Mouse (Mus musculus) heart, embryonic 13.5 days (tissue): Measurements from ENCODE around the gene Olfr10. TPM values are rescaled to one million over a fixed set of nuclear protein-coding genes. Genes with fewer than 3 reads are reported as not detected.

Experiments
- ATAC-seq: fragments of 200-750 bp; cut with Nextera tagmentation; 2 replicates; pipeline ENCODE4 v1.8.0; 2017; ENCODE audit warnings: moderate TSS enrichment; ENCODE audit not compliant: insufficient number of reproducible peaks, low FRiP score, low TSS enrichment; ENCODE audit errors: extremely low read depth
- H3K27ac ChIP-seq: fragments of 300-500 bp; sonication (generic); replicated peaks from 2 replicates; pipeline ENCODE4 v1.5.1; 2015; ENCODE audit warnings: moderate library complexity, mild to moderate bottlenecking, inconsistent platforms
- H3K27me3 ChIP-seq: fragments of 300-500 bp; sonication (generic); replicated peaks from 2 replicates; pipeline ENCODE4 v1.6.1; 2015; ENCODE audit warnings: mild to moderate bottlenecking, inconsistent platforms
- H3K36me3 ChIP-seq: fragments of 300-500 bp; sonication (generic); 2 replicates; pipeline ENCODE4 v1.6.1; 2015; ENCODE audit warnings: mild to moderate bottlenecking, inconsistent platforms
- H3K4me1 ChIP-seq: fragments of 300-500 bp; sonication (generic); 2 replicates; pipeline ENCODE4 v1.6.1; 2015; ENCODE audit warnings: inconsistent platforms
- H3K4me2 ChIP-seq: fragments of 300-500 bp; sonication (generic); 2 replicates; pipeline ENCODE4 v1.6.1; 2015; ENCODE audit warnings: inconsistent platforms, mild to moderate bottlenecking, moderate library complexity
- H3K4me3 ChIP-seq: fragments of 300-500 bp; sonication (generic); 2 replicates; pipeline ENCODE4 v1.5.1; 2015; ENCODE audit warnings: moderate library complexity, mild to moderate bottlenecking, inconsistent platforms
- H3K9ac ChIP-seq: fragments of 300-500 bp; sonication (generic); 2 replicates; pipeline ENCODE4 v1.6.1; 2015; ENCODE audit warnings: inconsistent platforms, mild to moderate bottlenecking, moderate library complexity
- H3K9me3 ChIP-seq: fragments of 300-500 bp; sonication (generic); 2 replicates; pipeline ENCODE4 v1.6.1; 2016; ENCODE audit warnings: inconsistent platforms
- WGBS: fragments of 180-500 bp; shearing (Covaris S2); methylation state at CpG from one replicate; pipeline ENCODE4 v1.1.7; 2015; ENCODE audit warnings: mixed read lengths; 5-methylcytosine and 5-hydroxymethylcytosine counted together
- polyA plus RNA-seq: library from polyadenylated mRNA; unstranded; fragments of >200 nt; fragmentation: Nextera tagmentation; extraction: Ambion mirVana; gene quantifications from 2 replicates; pipeline ENCODE4 v1.2.1, GENCODE M21; 2015

The Olfr10 gene
- not detected in 2 replicates for polyA plus RNA-seq

GRCm38 (mm10) chr11:49304441-49304840, at the start of gene Olfr10:
TSS of gene Olfr10 (plus strand) at chr11:49304741.
- Histone ChIP-seq H3K9ac (no peak within 1 kb of the TSS), H3K36me3 (no peaks in the 10 kb centered on the region), H3K4me2 (no peak within 1 kb of the TSS), H3K4me1 (no peaks in the 10 kb centered on the region), H3K27ac (no peak within 1 kb of the TSS), H3K27me3 (no peaks in the 10 kb centered on the region), H3K4me3 (no peak within 1 kb of the TSS), H3K9me3 (no peaks in the 10 kb centered on the region)
- ATAC-seq = no peak

GRCm38 (mm10) chr11:49259296-49259695, 45.2 kb upstream of the Olfr10 start:
- no peak overlapping the region for H3K4me3 ChIP-seq
- WGBS = 90% methylated on average over 2 of the region's 2 CpGs
- no peak overlapping the region for H3K9ac ChIP-seq
- no peaks in the 10 kb centered on the region for H3K9me3 ChIP-seq
- H3K4me2 ChIP-seq = no peak overlapping the region
- no peak for ATAC-seq
- H3K27me3 ChIP-seq = no peaks in the 10 kb centered on the region
- peaks cover 90% of the 10 kb centered on the region for H3K36me3 ChIP-seq
- H3K4me1 ChIP-seq = peaks cover 13% of the 10 kb centered on the region
- H3K27ac ChIP-seq = no peak overlapping the region

GRCm38 (mm10) chr11:49259829-49260228, 44.7 kb upstream of the Olfr10 start:
- Histone ChIP-seq H3K27ac (no peak overlapping the region), H3K36me3 (peaks cover 90% of the 10 kb centered on the region), H3K9ac (no peak overlapping the region), H3K4me3 (no peak overlapping the region), H3K27me3 (no peaks in the 10 kb centered on the region), H3K4me1 (peaks cover 10% of the 10 kb centered on the region), H3K4me2 (no peak overlapping the region), H3K9me3 (no peaks in the 10 kb centered on the region)
- ATAC-seq = no peak
- WGBS = 69% methylated on average over 1 of the region's 1 CpGs

GRCm38 (mm10) chr11:49260598-49261312, 43.8 kb upstream of the Olfr10 start:
- Histone ChIP-seq H3K9me3 (no peaks in the 10 kb centered on the region), H3K27ac (no peak overlapping the region; the same call in 1 of the 2 replicates), H3K36me3 (peaks cover 86% of the 10 kb centered on the region), H3K4me1 (peaks cover 9% of the 10 kb centered on the region), H3K27me3 (no peaks in the 10 kb centered on the region), H3K4me3 (no peak overlapping the region), H3K9ac (no peak overlapping the region; the same call in 1 of the 2 replicates), H3K4me2 (no peak overlapping the region)
- 81% methylated on average over 21 of the region's 21 CpGs for WGBS
- no peak for ATAC-seq

- Histone ChIP-seq H3K9me3 (no peaks in the 10 kb centered on the region), H3K27ac (no peak overlapping the region), H3K36me3 (peaks cover 80% of the 10 kb centered on the region), H3K4me2 (no peak overlapping the region), H3K4me1 (peaks cover 15% of the 10 kb centered on the region), H3K9ac (no peak overlapping the region), H3K27me3 (no peaks in the 10 kb centered on the region), H3K4me3 (no peak overlapping the region)
- no peak for ATAC-seq
- WGBS = 91% methylated on average over 14 of the region's 14 CpGs
These were observed 43.2 kb upstream of the Olfr10 start for GRCm38 (mm10) chr11:49261313-49261855.

- H3K4me1 ChIP-seq = peaks cover 24% of the 10 kb centered on the region
- H3K9me3 ChIP-seq = no peaks in the 10 kb centered on the region
- H3K27ac ChIP-seq = no peak overlapping the region
- no peaks in the 10 kb centered on the region for H3K27me3 ChIP-seq
- H3K36me3 ChIP-seq = peaks cover 72% of the 10 kb centered on the region
- no peak overlapping the region for H3K4me3 ChIP-seq
- no peak overlapping the region for H3K4me2 ChIP-seq
- WGBS = 90% methylated on average over 5 of the region's 5 CpGs
- H3K9ac ChIP-seq = no peak overlapping the region
- ATAC-seq = no peak
These were observed 42.3 kb upstream of the Olfr10 start for GRCm38 (mm10) chr11:49262286-49262685.

GRCm38 (mm10) chr11:49263149-49263548, 41.4 kb upstream of the Olfr10 start:
- Histone ChIP-seq H3K9me3 (no peaks in the 10 kb centered on the region), H3K27me3 (no peaks in the 10 kb centered on the region), H3K4me1 (peaks cover 32% of the 10 kb centered on the region), H3K36me3 (peaks cover 67% of the 10 kb centered on the region), H3K27ac (no peak overlapping the region), H3K4me2 (no peak overlapping the region), H3K4me3 (no peak overlapping the region), H3K9ac (no peak overlapping the region)
- no peak for ATAC-seq
- WGBS = 85% methylated on average over 6 of the region's 6 CpGs

- H3K9me3 ChIP-seq = no peaks in the 10 kb centered on the region
- no peak overlapping the region for H3K27ac ChIP-seq
- WGBS = 89% methylated on average over 7 of the region's 7 CpGs
- peaks cover 35% of the 10 kb centered on the region for H3K4me1 ChIP-seq
- H3K4me3 ChIP-seq = no peak overlapping the region
- no peak overlapping the region for H3K9ac ChIP-seq
- peaks cover 60% of the 10 kb centered on the region for H3K36me3 ChIP-seq
- ATAC-seq = no peak
- no peak overlapping the region for H3K4me2 ChIP-seq
- no peaks in the 10 kb centered on the region for H3K27me3 ChIP-seq
These were observed 40.5 kb upstream of the Olfr10 start for GRCm38 (mm10) chr11:49264081-49264480.

GRCm38 (mm10) chr11:49264622-49265021, 39.9 kb upstream of the Olfr10 start:
- no peak overlapping the region for H3K4me3 ChIP-seq
- no peak overlapping the region for H3K9ac ChIP-seq
- H3K27me3 ChIP-seq = no peaks in the 10 kb centered on the region
- H3K36me3 ChIP-seq = peaks cover 57% of the 10 kb centered on the region
- no peak for ATAC-seq
- no peaks in the 10 kb centered on the region for H3K9me3 ChIP-seq
- H3K4me2 ChIP-seq = no peak overlapping the region
- peaks cover 35% of the 10 kb centered on the region for H3K4me1 ChIP-seq
- 79% methylated on average over 11 of the region's 11 CpGs for WGBS
- H3K27ac ChIP-seq = no peak overlapping the region

GRCm38 (mm10) chr11:49265101-49265500, 39.4 kb upstream of the Olfr10 start:
- Histone ChIP-seq H3K27ac (no peak overlapping the region), H3K4me3 (no peak overlapping the region), H3K27me3 (no peaks in the 10 kb centered on the region), H3K36me3 (peaks cover 52% of the 10 kb centered on the region), H3K4me1 (peaks cover 35% of the 10 kb centered on the region), H3K9me3 (no peaks in the 10 kb centered on the region), H3K9ac (no peak overlapping the region), H3K4me2 (no peak overlapping the region)
- ATAC-seq = no peak
- WGBS = 85% methylated on average over 8 of the region's 8 CpGs

GRCm38 (mm10) chr11:49266671-49267070, 37.9 kb upstream of the Olfr10 start:
- ATAC-seq = no peak
- Histone ChIP-seq H3K9me3 (no peaks in the 10 kb centered on the region), H3K4me2 (no peak overlapping the region), H3K4me3 (no peak overlapping the region), H3K4me1 (peaks cover 27% of the 10 kb centered on the region), H3K27ac (peak overlapping the region; percentile 75), H3K9ac (peak overlapping the region; percentile 39), H3K36me3 (peaks cover 36% of the 10 kb centered on the region), H3K27me3 (no peaks in the 10 kb centered on the region)
- WGBS = 37% methylated on average over 6 of the region's 6 CpGs

GRCm38 (mm10) chr11:49267316-49267715, 37.2 kb upstream of the Olfr10 start:
- H3K4me1 ChIP-seq = peaks cover 27% of the 10 kb centered on the region
- ATAC-seq = no peak
- peak overlapping the region; percentile 75 for H3K27ac ChIP-seq
- H3K9ac ChIP-seq = no peak overlapping the region
- H3K4me3 ChIP-seq = no peak overlapping the region
- WGBS = 67% methylated on average over 10 of the region's 10 CpGs
- no peaks in the 10 kb centered on the region for H3K27me3 ChIP-seq
- H3K36me3 ChIP-seq = peaks cover 30% of the 10 kb centered on the region
- H3K9me3 ChIP-seq = no peaks in the 10 kb centered on the region
- H3K4me2 ChIP-seq = no peak overlapping the region
